Mouse (Mus musculus): ENCODE data around the gene Fastkd5. TPM values are rescaled to one million over a fixed set of nuclear protein-coding genes. Genes with fewer than 3 reads are reported as not detected.

The Fastkd5 gene
- total RNA-seq, 2 experiments from 2014 or later = 8.2 to 10.2 TPM

DNA sequence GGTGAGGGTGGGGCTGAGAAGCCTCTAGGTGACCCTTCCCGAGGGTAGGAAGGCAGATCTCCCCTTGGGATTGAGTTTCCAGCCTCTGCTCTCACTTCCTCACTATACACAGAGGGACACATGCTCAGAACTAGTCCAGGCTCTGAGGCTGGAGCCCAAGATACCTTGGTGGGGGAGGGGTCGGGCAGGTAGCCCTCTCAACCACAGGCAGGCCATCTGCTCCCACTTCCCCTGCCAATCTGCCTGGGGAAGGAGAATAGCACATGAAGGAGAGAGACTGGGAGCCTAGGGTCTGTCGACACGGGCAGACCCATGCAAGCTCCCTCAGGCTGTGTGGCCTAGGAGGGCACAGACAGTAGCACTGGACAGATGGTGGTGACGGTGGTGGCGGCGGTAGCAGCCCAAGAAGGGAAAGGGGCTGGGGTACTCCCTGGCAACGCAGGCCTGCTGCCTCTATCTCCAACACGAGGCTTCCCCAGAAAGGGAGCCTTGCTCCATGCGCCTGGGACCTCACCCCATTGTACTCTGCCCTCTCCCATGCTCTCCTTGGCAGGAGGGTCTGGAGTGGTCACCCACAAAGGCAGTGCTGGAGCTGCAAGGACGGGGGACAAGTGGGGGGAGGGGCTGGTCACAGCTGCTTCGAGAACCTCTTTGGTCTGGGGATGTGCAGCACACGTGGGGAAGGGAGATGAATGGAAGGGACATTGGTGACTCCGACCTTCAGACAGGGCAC lies 4.3 kb upstream of the Fastkd5 start:
- DNase-seq = no peak

DNA sequence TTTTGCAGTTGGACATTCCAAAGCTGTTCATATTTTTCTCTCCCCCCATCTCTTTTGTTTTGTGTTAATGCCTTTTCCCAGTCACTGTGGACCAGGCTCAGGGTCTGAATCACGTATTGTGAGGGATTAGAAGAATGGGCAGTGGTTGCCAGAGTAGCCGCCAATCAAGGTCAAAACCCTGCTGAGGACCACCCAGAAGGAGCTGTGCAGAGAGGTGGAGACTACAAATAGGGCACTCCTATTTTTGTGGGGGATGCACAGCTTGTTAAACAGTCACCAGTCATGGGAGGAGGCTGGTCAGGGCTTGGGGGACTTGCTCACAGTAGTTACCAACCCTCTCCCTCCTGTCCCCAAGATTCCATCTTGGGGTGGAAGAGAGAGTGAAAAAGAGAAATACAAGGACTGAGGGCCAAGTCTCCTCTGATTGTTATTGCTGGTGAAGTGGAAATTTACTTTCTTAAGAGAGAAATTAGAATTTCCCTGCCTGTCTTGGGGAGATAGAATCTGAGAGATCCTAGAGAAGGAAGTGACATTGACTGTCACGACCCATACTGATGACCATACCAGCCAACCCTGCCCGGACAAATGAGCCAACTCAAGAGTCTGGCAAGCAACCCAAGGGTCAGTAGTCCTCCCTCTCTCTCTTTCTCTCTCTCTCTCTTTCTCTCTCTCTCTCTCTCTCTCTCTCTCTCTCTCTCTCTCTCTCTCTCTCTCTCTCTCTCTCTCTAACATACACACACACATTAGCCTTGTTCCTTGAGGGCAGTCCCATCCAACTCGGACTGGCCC lies 3.3 kb upstream of the Fastkd5 start:
- DNase-seq = no peak

DNA sequence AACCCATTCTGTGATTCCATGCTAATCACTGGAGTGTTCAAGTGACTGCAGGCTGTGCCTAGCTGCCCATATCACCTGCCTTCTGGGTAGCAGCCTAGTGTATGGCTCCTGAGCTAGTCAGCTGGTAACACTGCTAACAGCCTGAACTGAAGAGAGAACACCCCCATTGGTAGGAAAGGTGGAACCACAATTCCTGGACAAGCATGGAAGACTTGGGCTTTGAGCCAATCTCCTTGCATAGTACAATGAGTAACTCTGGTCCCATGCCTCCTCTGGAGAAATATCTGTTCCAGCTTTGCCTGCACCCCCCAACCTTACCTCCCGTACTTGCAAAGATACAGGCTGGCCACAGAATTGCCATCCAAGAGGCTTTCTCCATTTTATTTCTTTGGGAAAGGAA lies 2.6 kb upstream of the Fastkd5 start:
- no peak for DNase-seq

DNA sequence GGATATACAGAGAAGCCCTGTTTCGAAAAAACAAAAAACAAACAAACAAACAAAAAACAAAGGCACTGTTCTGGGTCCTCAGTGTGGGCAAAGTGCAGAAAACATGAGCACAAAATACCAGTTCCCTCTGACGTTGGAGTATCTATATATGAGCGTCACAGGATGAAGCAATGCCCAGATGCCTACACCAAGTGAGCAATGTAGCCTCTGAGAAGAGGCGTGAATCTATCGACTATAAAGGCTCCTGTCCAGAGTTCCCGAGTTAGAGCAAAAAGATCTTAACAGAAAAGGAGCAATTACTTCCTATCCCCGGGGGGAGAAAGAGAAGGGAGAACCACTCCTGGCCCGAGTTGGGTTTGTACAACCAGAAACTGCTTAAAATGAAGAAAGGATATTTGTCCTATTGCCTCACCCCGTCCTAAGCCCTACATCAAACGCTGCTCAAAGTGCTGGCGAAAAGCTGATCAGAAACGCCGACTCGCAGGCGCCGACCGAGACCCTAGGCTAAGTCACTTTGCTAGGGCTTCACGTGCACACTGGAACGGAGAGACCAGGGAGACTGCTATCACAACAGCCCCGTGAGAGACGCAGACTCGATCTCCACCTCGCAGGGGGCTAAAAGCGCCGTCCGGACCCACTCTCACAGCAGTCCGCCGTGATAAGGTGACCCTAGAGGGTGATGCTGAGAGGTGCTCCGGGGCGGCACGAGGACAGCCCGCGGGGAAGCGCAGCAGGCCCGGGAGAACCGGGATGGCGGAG lies 568 bp downstream of the Fastkd5 start:
- no peak for DNase-seq

DNA sequence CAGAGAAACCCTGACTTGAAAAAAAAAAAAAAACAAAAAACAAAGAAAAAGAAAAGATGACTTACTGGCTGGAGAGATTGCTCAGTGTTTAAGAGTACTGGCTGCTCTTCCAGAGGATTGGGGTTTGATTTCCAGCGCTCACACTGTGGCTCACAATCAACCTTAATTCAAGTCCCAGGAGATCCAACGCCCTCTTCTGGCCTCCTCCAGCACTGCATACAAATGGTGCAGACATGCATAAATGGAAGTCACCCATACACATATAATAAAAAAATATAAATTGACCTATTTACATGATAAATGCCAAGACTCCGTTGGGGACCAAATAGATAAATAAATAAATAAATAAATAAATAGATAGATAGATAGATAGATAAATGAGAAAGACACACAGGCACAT lies 1.4 kb downstream of the Fastkd5 start:
- DNase-seq = no peak

DNA sequence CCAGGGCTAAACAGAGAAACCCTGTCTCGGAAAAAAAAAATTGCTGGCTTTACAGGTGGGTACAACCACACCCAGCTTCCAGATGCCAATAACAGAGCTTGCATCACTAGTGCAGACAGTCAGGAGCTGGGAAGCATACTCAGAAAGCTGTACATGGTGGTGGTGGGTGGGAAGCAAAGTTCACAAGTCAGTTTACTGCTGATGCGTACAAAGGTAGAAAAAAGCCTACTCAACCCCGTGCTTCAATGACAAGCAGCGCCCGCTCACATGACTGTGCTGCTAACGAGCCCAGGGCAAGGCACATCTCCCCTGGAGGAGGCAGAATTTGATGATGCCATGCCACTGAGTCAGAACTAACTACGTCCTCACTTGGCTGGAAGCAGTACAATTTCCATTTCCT lies 10.9 kb downstream of the Fastkd5 start:
- no peak for DNase-seq

DNA sequence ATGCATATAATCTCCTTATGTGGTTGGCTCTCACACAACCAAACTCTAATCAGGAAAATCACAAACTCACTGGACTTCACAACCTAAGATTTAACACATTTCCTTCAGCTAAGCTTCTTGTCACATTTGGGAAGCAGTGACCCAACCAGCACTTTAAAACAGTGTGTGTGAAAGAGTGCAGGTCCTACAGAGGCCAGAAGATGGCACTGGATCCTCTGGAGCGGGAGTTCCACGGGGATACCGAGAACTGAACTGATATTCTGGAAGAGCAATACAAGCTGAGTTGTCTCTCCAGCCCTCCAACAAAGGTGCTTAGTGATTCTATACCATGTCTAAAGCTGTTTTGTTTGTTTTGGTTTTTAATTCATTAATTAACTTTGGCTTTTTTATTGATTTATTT lies 16.7 kb downstream of the Fastkd5 start:
- DNase-seq = no peak

DNA sequence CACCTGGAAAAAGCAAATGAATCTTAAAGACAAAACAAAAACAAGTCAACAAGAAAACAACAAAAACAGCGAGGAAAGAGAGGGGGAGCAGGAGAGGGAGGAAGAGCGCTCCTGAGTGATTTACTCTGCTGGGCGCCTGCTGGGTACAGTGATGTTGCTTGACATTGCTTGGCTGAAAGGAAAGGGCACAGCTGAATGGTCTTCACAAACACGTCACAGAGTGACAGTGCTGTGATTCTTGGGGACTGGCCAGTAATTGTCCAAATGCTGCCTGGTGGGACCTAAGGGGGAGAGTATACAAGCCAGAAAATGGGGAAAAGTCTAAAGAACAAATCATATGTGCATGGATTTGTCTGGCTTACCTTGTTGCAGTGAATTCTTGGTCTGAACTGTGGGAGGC lies 27.6 kb downstream of the Fastkd5 start:
- no peak for DNase-seq

DNA sequence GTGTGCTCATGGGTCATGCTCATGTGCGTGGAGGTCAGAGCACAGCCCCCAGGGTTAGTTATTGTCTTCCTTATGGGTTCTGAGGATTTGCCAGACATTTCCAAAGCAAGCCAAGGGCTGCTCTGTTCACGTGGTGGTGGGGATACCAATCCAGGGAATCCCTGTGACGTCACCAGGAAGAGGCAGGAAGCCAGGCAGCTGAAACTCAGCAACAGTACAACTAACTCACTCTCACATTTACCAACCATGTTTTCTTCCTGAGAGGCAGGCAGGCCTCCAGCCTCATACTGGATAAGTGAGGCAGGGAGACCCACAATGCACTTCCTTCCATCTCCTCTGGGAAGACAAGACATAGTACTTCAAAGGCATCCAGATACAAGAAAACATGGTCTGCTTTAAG lies 31.4 kb downstream of the Fastkd5 start:
- DNase-seq = no peak

DNA sequence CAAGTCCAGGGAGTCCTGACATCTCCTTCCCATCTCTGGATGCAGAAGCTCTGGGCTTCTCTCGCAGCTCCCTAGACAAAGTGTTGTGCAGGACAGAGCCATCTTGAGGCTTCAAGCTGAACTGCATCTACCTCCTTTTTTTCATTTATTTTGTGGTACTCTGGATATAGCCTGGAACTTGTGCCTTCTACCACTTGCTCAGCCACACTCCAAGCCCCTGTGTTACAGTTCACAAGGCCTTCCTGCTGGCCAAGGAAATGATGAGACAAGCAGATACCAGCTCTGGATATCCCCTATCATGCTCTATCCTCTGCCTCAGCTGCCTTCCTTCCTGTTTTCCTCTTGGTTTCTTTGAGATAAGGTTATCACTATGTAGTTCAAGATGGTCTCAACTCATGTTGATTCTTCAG lies 32.2 kb downstream of the Fastkd5 start:
- DNase-seq = no peak

DNA sequence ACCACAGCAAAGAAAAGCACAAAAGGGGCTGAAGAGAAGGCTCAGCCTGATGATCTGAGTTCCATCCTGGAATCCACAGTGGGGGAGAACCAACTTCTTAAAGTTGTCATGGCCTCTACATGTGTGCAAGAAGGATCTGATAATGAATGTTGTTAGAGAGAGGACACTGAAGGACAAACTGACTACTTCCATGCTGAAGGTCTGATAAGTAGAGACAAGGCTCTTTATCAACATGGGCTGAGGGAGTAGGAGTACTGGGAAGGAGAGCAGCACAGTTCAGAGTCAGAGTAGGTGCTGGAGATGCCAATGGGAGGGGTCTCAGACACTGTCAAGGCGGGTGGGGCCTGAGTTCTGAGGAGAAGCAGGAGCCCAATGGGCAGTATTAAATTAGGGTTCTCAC lies 34.2 kb downstream of the Fastkd5 start:
- DNase-seq = no peak

DNA sequence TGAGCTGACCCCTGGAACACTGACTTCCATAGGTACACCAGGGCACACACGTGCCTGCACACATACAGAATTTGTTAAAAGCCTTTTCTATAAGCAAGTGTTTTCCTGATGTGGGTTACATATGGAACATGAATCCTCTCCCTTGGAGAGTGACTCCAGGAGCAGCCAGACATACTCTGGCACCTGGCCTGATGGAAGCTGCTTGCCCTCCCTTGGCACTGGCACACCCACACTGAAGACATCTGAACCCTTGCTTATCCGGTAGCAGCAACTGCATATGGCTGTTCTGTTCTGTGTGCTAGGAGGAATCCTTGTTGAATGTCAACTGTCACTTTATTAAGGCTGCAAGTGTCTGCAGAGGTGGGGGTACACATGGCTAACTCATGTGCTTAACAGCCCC lies 38.8 kb downstream of the Fastkd5 start:
- DNase-seq = no peak

DNA sequence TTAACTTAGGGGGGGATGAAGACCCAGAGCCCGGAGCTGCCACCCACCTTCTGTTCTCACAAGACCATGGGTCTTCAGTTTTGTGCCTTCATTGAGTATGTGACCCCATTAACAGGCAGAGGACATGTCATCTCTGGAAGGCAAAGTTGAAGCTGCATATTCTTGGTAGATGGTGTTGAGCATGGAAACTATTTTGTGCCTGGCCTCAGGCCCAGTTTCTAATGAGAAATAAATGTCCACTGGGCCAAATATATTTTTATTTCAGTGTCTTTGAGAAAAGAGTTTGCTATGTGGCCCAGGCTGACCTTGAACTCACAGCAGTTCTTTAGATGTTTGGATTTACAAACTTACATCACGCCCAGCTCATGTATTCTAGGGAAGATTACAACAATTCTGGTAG lies 40.1 kb downstream of the Fastkd5 start:
- no peak for DNase-seq

DNA sequence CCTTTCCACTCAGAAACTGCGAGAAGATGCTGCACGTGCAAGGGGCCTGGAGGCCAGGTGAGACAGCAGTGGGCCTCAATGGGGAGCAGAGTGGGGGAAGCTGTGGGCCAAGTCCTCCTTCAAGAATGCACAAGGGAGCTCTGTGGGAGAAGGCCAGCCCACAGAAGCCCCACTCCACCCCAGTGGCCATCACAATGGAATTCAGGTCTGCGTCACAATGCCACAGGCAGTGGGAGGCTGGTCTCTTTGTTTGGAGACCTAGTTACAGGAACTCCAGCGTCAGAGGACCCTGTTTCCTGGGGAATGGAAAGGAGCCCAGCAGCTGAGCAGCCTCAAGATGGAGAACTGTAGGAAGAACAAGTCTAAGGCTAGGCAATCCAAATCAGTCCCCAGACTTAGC lies 40.7 kb downstream of the Fastkd5 start:
- no peak for DNase-seq

DNA sequence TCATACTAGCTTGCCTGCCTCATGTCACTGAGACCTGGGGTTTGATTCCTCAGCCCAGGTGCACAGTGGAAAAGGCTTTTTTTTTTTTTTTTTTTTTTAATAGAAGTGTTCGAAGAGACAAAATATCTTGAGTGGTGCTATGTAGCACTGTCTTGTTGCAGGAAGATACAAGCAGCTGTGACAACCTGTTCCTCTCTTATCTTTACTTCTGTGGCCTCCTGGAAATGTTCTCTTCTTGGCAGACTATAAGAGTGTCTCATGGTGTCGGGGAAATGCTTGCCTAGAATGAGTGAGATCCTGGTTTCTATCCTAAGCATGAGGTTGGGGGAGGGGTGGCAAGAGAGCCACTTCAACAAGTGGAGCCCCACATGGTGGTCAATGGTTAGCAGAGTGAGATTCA lies 41.5 kb downstream of the Fastkd5 start:
- DNase-seq = no peak

DNA sequence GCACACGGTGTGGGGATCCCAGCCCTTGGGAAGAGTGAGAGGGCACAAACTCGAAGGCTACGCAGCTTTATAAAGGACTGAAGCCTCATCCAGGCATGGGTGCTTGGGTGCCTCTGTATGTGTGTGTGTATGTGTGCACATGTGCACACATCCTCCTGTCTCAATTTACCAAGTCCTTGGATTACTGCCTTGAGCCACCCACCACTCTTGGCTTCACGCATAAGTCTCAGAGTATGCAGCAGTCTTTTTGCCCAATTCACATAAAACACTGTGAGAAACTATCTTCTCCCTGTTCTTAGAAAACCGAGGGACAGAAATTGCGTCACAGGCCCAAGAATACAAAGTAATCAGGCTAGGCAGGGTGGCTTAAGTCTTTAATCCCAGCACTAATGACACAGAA lies 43.8 kb downstream of the Fastkd5 start:
- no peak for DNase-seq

DNA sequence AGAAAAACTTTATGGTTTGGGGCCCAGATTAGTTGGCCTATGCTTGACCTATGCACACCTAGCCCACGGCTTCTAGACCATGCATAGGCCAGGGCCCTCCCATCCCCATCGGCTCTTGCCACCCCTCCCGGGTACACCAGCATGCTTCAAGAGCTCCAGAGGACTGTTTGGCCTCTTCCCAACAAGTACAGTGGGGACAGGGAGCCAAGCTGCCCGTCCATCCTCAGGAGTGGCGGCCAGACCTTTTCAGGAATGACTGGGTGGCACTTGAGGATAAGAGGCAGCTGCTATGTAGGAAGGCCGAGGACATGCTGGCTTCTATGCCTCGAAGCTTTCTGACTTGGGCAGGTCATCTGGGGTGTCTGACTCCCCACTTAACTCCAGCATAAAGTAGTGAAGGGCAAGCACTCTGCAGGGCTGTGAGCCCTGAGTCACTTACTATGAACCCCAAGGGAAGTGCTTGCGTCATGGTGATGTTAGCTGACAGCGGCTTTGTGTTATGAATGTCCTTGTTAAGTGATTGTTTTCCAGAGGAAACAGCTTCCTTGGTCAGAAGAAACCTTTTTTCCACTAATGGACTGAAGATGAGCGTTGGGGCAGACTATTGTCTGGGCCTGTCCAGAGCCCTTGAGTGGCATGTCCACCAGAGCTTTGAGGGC lies 45.8 kb downstream of the Fastkd5 start:
- no peak for DNase-seq

DNA sequence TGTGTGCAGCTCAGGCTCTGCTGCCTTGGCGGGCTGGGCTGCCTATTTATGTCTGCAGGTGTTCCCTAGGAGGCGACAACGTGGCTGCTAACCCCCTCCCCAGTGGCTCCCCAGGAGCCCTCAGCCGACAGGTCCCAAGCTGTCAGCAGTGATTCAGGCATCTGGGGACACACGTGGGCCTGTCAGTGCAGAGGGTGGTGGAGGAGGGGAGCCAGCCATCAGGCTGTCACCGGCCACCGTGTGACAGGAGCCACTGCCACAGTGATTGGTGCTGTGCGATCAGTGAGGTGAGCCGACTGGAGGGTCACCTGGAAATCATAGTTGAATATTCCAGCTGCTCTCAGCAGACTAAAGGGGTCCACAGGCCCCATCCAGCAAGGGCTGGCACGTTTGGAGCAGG lies 47.3 kb downstream of the Fastkd5 start, which contains the start of gene Avp:
Avp (minus strand) TSS at position 3 of the 400 bp plus-strand sequence.
- no peak for DNase-seq

DNA sequence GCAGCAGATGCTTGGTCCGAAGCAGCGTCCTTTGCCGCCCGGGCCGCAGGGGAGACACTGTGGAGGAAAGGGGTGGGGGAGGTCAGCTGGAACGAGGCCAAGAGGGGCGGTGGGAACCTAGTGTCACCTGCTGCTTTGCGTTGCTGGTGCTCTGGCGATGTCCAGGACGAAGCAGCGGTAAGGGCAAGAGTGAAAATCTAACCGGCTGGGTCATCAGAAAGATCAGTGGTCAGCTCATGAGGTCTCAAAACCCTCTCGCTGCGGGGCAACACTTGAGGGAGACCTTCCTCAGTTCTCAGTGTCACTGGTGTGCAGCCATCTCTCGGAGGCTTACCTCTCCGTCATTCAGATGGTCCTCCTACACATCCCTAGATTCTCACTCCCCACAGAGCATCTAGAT lies 48.6 kb downstream of the Fastkd5 start:
- no peak for DNase-seq

DNA sequence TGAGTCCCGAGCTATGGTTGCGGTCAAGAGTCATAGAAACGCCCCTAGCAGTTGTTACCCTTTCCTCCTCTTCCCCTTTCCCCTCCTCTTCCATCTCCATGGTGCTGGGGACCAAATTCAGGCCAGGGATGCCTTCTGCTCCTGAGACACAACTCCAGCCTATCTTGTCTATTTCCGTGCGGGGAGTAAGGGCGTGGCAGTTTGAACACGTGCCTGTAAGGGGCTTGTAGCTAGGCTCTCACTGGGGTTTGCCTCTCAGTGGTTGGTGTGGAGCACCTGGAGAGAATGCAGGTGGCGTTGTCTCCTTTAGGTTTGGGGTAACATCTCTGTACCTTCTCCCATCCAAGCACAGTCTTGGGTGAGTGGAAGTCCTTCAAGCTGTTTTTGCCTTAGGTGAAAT lies 50.0 kb downstream of the Fastkd5 start:
- no peak for DNase-seq

DNA sequence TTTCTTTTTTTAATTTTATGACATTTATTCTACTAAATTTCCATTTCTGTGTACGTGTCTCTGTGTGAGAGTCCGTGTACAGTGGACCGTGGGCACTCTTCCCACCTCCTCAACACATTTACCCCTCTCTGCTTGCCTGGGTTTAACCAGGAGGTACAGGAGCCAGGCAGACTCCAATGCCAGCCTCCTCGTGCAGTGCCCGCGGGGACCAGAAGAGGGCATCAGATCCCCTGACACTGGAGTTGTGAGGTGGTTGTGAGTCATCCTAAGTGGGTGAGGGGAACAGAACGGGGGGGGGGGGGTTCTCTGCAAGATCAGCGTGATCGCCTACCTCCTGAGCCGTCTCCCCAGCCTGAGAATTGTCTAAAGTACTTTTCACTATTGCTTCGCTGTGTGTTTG lies 51.7 kb downstream of the Fastkd5 start:
- peak; percentile 68 for DNase-seq

DNA sequence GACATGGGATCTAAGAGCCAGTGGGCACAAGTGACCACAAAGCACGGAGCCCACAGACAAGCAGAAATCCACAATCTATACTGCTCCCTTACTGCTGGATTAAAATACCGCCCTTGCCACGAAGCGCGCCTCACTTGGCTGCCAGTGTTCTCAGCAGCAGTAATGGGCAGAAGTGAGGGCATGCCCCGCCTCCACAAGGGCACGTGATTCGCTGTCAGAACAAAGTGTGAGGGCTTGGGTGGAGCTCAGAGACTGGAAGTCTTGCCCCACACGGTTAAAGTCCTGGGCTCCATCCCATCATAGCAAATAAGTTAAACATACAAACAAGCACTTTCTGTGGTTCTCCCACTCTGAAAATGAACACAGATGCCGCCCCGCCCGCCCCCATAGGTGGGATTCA lies 52.2 kb downstream of the Fastkd5 start:
- DNase-seq = no peak

DNA sequence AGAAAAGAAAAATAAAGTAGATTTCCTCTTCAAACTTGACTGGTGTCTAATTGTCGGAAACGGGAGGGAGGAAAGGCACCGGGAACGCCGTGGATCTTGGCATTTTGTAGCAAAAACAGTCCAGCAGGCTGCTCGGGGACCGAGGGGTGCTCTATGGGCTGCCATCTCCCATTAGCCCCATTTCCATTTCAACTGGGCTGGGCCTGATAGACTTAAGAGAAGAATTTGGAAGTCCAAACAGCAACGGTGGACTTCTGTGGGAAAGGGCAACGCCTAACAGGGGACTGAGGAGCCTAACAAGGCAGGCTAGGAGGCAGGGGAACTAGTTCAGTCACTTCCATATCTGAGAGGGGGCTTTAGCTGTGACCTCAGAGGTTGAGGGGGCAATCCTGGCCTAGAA lies 52.8 kb downstream of the Fastkd5 start:
- DNase-seq = no peak

Data from layer of hippocampus, postnatal 36 days (tissue).